Mouse (Mus musculus): ENCODE measurements around the gene Itgax. TPM values are rescaled to one million over a fixed set of nuclear protein-coding genes. Genes with fewer than 3 reads are reported as not detected.

The Itgax gene
- polyA plus RNA-seq (2015; fragmentation: Nextera tagmentation; extraction: Ambion mirVana), result 0.14 and 0.19 TPM in 2 replicates

DNA sequence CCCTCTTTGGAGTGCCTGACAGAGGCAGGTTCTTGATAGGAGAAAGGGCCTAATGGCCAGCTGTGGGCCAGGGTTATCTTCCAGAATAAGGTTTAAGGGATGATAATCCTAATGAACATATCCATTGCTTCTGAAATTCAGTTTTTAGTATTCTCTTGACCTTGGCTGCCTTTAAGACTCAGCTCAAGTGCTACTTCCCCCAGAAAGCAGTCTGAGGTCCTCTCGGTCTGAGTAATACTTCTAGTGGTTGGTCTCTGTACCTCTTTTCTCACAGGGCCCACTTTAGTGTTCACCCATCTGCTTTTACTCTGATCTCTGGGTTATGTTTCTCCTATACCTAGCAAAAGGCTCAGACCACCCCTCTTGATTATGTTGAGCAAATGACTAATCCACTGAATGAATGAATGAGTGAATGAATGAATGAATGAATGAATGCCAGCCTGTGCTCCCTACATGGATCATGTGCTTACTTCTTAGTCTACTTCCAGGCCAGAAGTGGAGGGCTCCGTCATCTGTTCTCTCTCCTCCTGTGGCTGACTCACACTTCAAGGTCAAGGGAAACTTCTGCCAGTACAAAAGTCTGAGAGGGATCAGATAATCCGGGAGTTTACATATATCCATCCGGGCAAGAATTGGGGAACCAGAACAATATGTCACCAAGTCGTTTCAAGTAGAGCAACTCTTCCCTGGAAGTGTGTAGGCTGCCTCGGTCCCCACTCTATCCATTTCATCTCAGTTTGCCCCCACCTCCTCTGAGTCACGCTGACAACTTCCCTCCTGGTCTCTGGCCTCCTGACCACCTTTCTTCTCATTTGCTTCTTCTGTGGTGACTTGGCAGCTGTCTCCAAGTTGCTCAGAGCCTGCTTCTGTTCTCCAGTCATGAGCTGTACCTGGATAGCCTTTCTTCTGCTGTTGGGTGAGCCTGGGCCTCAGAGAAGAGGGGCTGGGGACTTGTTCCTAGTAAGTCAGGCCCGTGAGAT, at the start of gene Itgax:
TSS of gene Itgax (plus strand) at position 807 of the 980 bp plus-strand sequence.
- no peaks in the 10 kb centered on the region for H3K9me3 ChIP-seq (replicated peaks)
- WGBS, result 74% methylated on average over 8 of the region's 8 CpGs
- no peak within 1 kb of the TSS for H3K4me2 ChIP-seq (replicated peaks)
- H3K4me1 ChIP-seq, result no peaks in the 10 kb centered on the region
- H3K27me3 ChIP-seq, result no peaks in the 10 kb centered on the region
- no peak for ATAC-seq (ENCODE audit: insufficient number of reproducible peaks, low FRiP score, low TSS enrichment, low read depth)
- no peak within 1 kb of the TSS for H3K27ac ChIP-seq (replicated peaks)
- H3K9ac ChIP-seq, result no peak within 1 kb of the TSS
- no peak within 1 kb of the TSS for H3K4me3 ChIP-seq (replicated peaks)
- H3K36me3 ChIP-seq, result no peaks in the 10 kb centered on the region

DNA sequence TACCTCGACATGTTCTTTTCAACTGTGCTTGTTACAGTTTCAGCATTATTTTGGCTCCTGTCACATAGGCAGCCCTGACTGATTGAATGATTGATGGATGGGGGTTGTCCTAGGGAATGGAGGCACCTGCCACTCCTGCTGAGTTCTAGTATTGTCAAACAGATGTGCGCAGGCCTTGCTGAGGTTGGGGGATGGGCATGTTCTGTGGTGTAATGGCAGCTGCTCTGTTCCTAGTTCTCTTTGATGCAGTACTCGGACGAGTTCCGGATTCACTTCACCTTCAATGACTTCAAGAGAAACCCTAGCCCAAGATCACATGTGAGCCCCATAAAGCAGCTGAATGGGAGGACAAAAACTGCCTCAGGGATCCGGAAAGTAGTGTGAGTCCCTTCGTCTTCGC, 49.3 kb upstream of the Itgax start:
- no peaks in the 10 kb centered on the region for H3K9me3 ChIP-seq (replicated peaks)
- H3K27ac ChIP-seq (replicated peaks), result no peak overlapping the region
- H3K4me3 ChIP-seq (replicated peaks), result no peak overlapping the region
- no peaks in the 10 kb centered on the region for H3K27me3 ChIP-seq
- no peak overlapping the region for H3K9ac ChIP-seq
- no peak overlapping the region for H3K4me2 ChIP-seq (replicated peaks)
- no peaks in the 10 kb centered on the region for H3K36me3 ChIP-seq
- ATAC-seq (ENCODE audit: insufficient number of reproducible peaks, low FRiP score, low TSS enrichment, low read depth), result no peak
- 63% methylated on average over 8 of the region's 8 CpGs for WGBS
- H3K4me1 ChIP-seq, result no peaks in the 10 kb centered on the region

DNA sequence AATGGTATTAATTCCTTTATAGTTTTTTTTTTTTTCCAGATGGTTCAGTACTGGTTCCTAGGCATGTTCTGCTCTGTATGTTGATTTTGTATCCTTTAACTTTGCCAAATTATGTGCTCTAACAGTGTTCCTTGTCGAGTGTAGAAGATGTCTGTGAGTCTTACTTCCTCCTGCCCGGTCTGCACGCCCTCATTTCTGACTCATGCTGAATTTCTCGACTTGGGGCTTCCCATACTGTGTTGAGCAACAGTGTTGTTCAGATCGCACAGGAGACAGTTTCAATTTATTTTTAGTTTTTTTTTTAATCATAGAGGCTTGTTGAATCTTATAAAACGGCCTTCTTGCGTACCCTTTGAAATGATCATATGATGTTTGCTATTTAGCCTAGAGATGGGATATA, 40.2 kb upstream of the Itgax start:
- Histone ChIP-seq H3K9me3 (replicated peaks) (no peaks in the 10 kb centered on the region), H3K9ac (no peak overlapping the region), H3K4me2 (replicated peaks) (no peak overlapping the region), H3K27me3 (no peaks in the 10 kb centered on the region), H3K4me1 (no peaks in the 10 kb centered on the region), H3K36me3 (no peaks in the 10 kb centered on the region), H3K27ac (replicated peaks) (no peak overlapping the region), H3K4me3 (replicated peaks) (no peak overlapping the region)
- 72% methylated on average over 7 of the region's 7 CpGs for WGBS
- no peak for ATAC-seq (ENCODE audit: insufficient number of reproducible peaks, low FRiP score, low TSS enrichment, low read depth)

DNA sequence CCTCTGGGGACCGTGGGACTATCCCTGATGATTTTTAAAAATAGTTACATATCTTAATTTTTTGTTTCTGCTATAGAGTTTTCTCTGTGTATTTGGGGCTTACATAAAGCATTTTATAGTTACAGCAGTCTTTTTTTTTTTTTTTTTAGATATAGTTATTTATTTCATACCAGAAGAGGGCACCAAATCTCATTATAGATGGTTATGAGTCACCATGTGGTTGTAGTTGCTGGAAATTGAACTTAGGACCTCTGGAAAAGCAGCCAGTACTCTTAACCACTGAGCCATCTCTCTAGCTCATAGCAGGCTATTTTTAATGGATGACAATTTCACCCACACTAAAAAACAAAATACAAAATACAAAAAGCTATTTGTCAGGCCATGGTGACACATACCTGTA, 31.2 kb upstream of the Itgax start:
- 81% methylated on average over 1 of the region's 1 CpGs for WGBS
- Histone ChIP-seq H3K27ac (replicated peaks) (no peak overlapping the region), H3K9ac (no peak overlapping the region), H3K4me1 (no peaks in the 10 kb centered on the region), H3K9me3 (replicated peaks) (no peaks in the 10 kb centered on the region), H3K4me2 (replicated peaks) (no peak overlapping the region), H3K4me3 (replicated peaks) (no peak overlapping the region), H3K27me3 (no peaks in the 10 kb centered on the region), H3K36me3 (no peaks in the 10 kb centered on the region)
- no peak for ATAC-seq (ENCODE audit: insufficient number of reproducible peaks, low FRiP score, low TSS enrichment, low read depth)

DNA sequence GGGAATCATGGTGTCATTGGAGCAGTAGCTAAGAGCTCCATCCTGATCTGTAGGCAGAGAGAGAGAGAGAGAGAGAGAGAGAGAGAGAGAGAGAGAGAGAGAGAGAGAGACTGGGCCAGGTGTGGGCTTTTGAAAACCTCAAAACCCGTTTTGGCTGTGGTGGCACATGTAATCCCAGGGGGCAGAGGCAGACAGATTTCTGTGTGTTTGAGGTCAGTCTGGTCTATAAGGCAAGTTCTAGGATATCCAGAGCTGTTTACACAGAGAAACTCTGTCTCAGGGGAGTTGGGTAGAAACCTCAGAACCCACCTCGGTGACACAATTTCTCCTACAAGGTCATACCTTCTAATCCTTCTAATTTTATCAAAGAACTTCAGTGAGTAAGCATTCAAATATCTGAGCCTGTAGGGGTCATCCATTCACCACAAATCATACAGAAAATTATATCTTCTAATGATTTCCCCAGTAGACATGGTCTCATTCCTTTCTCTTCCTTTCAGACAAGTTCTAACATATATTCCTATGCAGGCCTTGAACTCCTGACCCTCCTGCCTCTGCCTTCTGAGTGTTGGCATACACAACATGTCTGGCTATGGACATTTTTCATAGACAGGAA, 28.5 kb upstream of the Itgax start:
- no peak overlapping the region for H3K27ac ChIP-seq (replicated peaks)
- H3K36me3 ChIP-seq, result no peaks in the 10 kb centered on the region
- ATAC-seq (ENCODE audit: insufficient number of reproducible peaks, low FRiP score, low TSS enrichment, low read depth), result no peak
- no peak overlapping the region for H3K4me3 ChIP-seq (replicated peaks)
- no peaks in the 10 kb centered on the region for H3K9me3 ChIP-seq (replicated peaks)
- 55% methylated on average over 2 of the region's 2 CpGs for WGBS
- no peak overlapping the region for H3K4me2 ChIP-seq (replicated peaks)
- no peak overlapping the region for H3K9ac ChIP-seq
- H3K4me1 ChIP-seq, result no peaks in the 10 kb centered on the region; the same call in 1 of the 2 replicates
- no peaks in the 10 kb centered on the region for H3K27me3 ChIP-seq

DNA sequence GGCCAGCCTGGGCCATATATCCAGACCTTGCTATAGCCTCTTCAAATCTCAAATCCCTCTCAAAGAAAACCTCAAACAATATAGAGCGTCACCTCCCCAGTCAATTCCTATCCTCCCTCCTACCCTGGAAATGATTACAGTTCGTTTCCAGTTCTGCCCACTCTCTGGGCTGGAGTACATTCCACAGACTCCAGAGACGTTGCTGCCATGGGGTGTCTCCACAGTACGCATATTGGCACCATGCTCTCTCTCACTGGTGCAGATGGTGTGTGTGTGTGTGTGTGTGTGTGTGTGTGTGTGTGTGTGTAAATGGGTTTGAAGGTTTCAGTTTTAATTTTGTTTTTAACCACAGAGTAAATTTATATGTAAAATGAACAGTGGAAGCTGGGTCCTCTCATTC, 24.1 kb upstream of the Itgax start:
- Histone ChIP-seq H3K4me2 (replicated peaks) (no peak overlapping the region), H3K27me3 (no peaks in the 10 kb centered on the region)
- WGBS, result 20% methylated on average over 4 of the region's 4 CpGs

DNA sequence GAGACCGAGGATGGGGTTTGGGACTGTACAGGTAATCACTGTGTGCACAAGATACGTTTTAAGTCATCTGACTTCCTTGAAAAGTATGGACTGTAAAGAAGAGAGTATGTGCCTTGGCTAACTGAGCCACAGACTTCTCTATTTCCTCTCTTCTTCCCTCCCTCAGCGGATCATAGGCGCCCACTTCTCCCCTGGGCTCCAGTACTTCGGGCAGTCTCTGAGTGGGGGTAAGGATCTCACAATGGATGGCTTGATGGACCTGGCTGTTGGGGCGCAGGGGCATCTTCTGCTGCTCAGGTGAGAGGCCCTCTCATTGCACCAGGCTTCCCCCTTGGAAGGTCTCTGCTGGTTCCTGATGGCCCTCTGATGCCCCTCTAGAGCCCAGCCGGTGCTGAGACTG, 21.9 kb upstream of the Itgax start:
- ATAC-seq (ENCODE audit: insufficient number of reproducible peaks, low FRiP score, low TSS enrichment, low read depth), result no peak
- WGBS, result 93% methylated on average over 7 of the region's 7 CpGs
- H3K27me3 ChIP-seq, result no peaks in the 10 kb centered on the region

More for the DNA sequence above, 24.1 kb upstream of the Itgax start:
- H3K36me3 ChIP-seq, result no peaks in the 10 kb centered on the region
- ATAC-seq (ENCODE audit: insufficient number of reproducible peaks, low FRiP score, low TSS enrichment, low read depth), result no peak
- H3K9ac ChIP-seq, result no peak overlapping the region
- H3K27ac ChIP-seq (replicated peaks), result no peak overlapping the region
- no peak overlapping the region for H3K4me3 ChIP-seq (replicated peaks)
- no peaks in the 10 kb centered on the region; the same call in 1 of the 2 replicates for H3K4me1 ChIP-seq
- H3K9me3 ChIP-seq (replicated peaks), result no peaks in the 10 kb centered on the region

DNA sequence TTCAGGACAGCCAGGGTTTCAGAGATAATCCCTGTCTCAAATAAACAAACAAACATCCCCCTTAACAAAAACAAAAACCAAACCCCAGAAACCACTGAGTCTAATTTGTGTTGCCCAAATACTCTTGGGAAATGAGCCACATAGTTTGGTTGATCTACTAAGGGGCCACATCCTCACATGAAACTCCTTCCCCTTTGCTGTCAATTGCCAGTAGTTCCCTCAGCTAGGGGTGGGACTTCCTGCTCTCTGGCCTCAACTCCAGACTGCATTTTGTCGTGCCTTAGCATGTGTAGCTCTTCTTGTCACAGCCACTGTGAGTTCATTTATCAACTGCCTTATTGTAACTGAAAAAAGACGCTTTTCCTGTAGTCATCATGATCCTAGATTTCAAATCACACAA, 19.0 kb upstream of the Itgax start:
- Histone ChIP-seq H3K36me3 (no peaks in the 10 kb centered on the region), H3K27ac (replicated peaks) (no peak overlapping the region), H3K27me3 (no peaks in the 10 kb centered on the region), H3K4me2 (replicated peaks) (no peak overlapping the region), H3K9me3 (replicated peaks) (no peaks in the 10 kb centered on the region), H3K4me3 (replicated peaks) (no peak overlapping the region), H3K9ac (no peak overlapping the region), H3K4me1 (no peaks in the 10 kb centered on the region; the same call in 1 of the 2 replicates)
- 62% methylated on average over 2 of the region's 2 CpGs for WGBS
- ATAC-seq (ENCODE audit: insufficient number of reproducible peaks, low FRiP score, low TSS enrichment, low read depth), result no peak

More for the DNA sequence above, 21.9 kb upstream of the Itgax start:
- Histone ChIP-seq H3K9me3 (replicated peaks) (no peaks in the 10 kb centered on the region), H3K4me3 (replicated peaks) (no peak overlapping the region), H3K27ac (replicated peaks) (no peak overlapping the region), H3K4me2 (replicated peaks) (no peak overlapping the region), H3K4me1 (no peaks in the 10 kb centered on the region; the same call in 1 of the 2 replicates), H3K9ac (no peak overlapping the region), H3K36me3 (no peaks in the 10 kb centered on the region)

DNA sequence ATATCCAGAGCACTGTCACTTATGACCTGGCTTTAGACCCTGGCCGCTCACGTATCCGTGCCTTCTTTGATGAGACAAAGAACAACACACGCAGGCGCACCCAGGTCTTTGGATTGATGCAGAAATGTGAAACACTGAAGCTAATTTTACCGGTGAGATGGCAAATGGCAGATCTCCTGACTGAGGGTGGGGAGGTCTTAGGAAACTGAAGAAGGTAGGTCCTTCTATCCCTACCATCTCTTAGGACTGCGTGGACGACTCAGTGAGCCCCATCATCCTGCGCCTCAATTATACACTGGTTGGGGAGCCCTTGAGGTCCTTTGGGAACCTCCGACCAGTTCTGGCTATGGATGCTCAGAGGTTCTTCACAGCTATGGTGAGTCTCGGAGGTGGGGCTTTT, 17.2 kb upstream of the Itgax start:
- no peak for ATAC-seq (ENCODE audit: insufficient number of reproducible peaks, low FRiP score, low TSS enrichment, low read depth)
- H3K27me3 ChIP-seq, result no peaks in the 10 kb centered on the region
- no peak overlapping the region for H3K27ac ChIP-seq (replicated peaks)
- no peak overlapping the region for H3K4me2 ChIP-seq (replicated peaks)
- H3K9ac ChIP-seq, result no peak overlapping the region
- H3K9me3 ChIP-seq (replicated peaks), result no peaks in the 10 kb centered on the region
- 89% methylated on average over 11 of the region's 11 CpGs for WGBS
- no peak overlapping the region for H3K4me3 ChIP-seq (replicated peaks)
- H3K36me3 ChIP-seq, result no peaks in the 10 kb centered on the region
- H3K4me1 ChIP-seq, result no peaks in the 10 kb centered on the region

DNA sequence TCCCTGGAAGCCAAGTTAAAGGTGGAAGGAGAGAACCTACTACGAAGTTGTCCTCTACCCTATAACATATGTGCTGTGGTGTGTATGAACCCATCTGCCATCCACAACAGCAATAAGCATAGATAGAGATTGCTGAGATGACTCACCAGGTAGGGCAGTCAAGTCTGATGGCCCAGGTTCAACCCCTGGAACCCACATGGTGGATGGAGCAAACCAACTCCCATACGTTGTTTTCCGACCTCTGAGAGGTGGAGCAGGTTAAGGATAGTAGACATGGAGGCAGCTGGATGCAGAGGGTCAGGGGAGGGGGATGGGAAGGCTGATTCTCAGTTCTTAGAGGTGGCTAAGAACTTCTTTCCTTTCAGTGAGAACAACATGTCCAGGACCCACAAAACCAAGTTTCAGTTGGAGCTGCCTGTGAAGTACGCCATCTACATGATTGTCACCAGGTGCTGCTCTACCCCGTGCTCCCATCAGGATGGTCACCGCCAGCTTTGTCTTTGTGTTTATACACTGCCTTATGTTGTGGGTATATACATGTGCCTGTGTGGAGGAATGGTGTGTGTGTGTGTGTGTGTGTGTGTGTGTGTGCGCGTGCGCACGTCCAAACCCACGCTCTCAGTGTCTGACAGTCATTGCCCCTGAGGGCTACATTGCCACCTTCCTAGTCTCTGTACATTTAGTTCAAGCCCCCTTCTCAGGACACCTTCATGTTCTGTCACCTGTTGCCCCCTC, 14.8 kb upstream of the Itgax start:
- Histone ChIP-seq H3K27ac (replicated peaks) (no peak overlapping the region), H3K9me3 (replicated peaks) (no peaks in the 10 kb centered on the region), H3K9ac (no peak overlapping the region), H3K36me3 (no peaks in the 10 kb centered on the region), H3K4me3 (replicated peaks) (no peak overlapping the region), H3K27me3 (no peaks in the 10 kb centered on the region), H3K4me2 (replicated peaks) (no peak overlapping the region), H3K4me1 (no peaks in the 10 kb centered on the region)
- ATAC-seq (ENCODE audit: insufficient number of reproducible peaks, low FRiP score, low TSS enrichment, low read depth), result no peak
- 92% methylated on average over 11 of the region's 11 CpGs for WGBS

Data from embryonic facial prominence, embryonic 15.5 days (tissue).